Mouse (Mus musculus) hematopoietic stem cell, adult 5-6 weeks (primary cell): ENCODE results near the gene Fam78a. TPM values are rescaled to one million over a fixed set of nuclear protein-coding genes. Genes with fewer than 3 reads are reported as not detected.

Source experiments
- ATAC-seq, 2 experiments: fragments of 125-278 bp in 1 of 2; replicated peaks in 1 of 2; 2 replicates each; pipeline ENCODE4 v1.8.0; 2016 to 2017; ENCODE audit warnings: inconsistent platforms in 2 of 2, mild to moderate bottlenecking in 2 of 2, moderate number of reproducible peaks in 2 of 2, low read depth in 1 of 2, moderate TSS enrichment in 1 of 2; ENCODE audit not compliant: low FRiP score in 2 of 2, poor library complexity in 2 of 2, severe bottlenecking in 2 of 2, insufficient read depth in 1 of 2, low TSS enrichment in 1 of 2
- total RNA-seq: library from RNA; stranded (forward); fragments of 172-1452, 232-1000 nt; gene quantifications from 2 replicates; pipeline ENCODE4 v1.2.3, GENCODE M21; 2017

The Fam78a gene
- total RNA-seq, 1 experiment from 2014 or later, result 12.3 TPM

DNA sequence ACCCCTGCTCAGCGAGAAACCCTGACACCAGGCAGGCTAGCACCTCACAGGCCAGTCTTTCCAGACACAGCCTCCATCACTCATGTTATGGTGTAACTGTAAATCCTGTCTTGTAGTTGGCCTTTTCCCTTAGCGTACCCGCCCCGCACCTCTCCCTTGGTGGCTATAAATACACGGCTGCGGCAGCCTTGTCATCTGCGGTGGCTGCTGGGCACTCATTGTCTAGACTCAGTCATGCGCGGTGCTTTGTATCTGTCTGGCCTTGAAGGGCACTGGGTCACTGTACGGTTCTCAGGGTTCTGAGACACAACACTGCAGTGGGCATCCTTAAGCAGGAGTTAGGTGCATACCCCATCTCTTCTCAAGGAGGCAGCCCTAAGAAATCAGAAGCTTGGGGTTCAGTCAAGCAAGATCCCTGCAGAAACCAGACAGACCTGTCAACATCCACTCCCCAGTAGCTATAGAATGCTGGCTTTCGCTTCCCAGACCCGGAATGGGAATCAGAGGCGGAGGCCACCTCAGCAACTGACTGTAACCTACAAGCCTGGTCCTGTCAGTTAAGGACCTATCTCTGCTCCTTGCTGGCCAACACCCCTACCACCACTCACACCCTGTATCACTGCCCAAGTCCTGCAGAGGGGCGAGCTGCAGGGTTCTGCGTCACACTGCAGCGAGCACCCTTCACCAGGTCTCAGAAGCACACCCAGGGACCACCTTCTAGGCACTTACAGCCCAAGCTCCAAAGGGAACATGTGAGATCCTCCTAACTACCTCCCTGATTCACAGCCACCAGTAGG is 20.7 kb upstream of the Fam78a start:
- no peak for ATAC-seq

DNA sequence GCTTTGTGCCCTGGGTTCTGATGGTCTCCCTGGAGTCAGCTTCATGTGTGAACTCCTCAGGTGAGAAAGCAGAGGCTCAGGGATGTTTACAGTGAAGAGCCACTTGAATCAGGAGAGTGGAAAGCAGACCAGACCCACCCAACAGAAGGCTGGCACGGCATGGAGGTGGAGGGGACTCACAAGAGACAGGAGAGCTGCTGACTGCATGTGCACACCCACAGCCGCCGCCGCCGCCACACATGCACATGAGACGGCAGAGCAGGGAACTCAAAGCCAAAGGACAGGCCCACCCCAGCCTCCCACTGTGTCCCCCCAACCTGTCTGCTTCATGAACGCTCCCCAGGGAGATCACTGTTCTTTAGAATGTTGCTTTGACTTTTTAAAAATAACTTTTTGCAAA is 19.5 kb upstream of the Fam78a start:
- no peak for ATAC-seq

DNA sequence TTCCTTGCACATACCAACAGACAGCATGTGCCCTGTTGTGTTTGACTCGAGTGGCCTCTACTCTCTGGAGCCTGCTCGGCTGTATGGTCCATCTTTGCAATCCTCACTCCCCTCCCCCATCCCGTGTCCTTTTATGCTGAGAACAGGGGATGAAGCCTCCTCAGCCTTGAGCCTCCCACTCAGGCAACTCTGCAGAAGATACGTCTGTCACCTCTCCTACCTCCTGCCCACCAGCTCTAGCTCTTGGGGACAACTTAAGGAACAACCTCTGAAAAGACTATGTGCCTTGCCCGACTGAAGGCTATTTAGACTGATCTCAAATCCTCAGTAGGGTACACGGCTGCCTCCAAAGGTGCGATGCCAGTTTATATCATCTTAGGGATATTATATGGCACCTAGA is 18.9 kb upstream of the Fam78a start:
- no peak for ATAC-seq

DNA sequence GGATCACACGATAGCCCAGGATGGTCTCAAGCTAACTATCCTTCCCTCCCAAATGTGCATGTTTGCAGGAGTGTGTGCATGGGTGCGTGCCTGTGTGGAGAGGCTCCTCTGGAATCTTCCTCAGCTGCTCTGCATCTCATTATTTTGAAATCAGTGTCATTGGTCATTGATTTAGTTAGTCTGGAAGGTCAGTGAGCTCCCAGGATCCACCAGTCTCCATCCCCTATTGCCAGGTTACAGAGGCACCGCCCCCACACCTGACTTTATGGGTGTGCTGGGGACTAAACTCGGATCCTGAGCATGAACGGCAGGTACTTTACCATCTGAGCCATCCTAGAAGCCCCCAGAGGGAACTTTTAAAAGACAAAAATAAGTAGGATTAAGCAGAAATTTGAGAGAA is 18.3 kb upstream of the Fam78a start:
- no peak for ATAC-seq

DNA sequence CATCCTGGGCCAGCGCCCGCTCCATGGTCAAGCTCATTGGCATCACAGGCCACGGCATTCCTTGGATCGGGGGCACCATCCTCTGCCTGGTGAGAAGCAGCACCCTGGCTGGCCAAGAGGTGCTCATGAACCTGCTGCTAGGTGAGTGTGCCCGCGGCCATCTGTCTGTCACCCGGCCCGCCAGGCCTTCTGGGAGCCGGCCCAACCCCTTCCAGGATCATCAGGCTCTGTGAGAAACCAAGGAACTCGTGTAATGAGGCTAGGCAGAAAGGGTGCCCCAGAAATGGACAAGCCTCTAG is 11.4 kb upstream of the Fam78a start:
- ATAC-seq, result no peak

DNA sequence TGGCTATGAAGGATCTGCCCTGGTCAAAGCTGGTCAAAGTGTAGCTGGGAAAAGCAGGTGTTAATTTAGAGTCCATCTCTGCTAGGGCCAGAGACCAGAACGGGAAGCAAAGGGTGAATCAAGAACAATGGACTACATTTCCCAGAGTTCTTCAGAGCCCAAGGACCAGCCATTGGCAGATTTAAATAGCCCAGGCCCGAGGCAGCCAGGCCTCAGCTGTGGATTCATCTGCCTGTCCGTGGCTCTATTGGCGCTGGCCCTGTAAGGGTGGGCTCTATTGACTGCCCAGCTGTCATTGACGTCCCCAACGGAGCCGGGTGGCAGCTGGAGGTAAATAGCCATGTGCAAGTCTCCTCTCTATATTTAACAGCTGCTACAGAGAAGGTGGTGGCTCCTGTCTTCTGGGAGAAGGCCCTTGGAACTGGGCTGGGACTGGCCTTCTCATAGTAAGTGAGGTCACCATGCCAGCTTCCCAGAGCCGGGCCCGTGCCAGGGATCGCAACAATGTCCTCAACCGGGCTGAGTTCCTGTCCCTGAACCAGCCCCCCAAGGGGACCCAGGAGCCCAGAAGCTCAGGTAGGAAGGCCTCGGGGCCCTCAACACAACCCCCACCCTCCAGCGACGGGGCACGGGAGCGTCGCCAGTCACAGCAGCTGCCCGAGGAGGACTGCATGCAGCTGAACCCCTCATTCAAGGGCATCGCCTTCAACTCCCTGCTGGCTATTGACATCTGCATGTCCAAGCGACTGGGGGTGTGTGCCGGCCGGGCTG is 10.9 kb upstream of the Fam78a start, which contains the start of gene Plpp7:
Gene Plpp7 (plus strand): TSS at position 178 of the 771 bp plus-strand sequence.
- ATAC-seq, result peak; percentile 68 to 87

DNA sequence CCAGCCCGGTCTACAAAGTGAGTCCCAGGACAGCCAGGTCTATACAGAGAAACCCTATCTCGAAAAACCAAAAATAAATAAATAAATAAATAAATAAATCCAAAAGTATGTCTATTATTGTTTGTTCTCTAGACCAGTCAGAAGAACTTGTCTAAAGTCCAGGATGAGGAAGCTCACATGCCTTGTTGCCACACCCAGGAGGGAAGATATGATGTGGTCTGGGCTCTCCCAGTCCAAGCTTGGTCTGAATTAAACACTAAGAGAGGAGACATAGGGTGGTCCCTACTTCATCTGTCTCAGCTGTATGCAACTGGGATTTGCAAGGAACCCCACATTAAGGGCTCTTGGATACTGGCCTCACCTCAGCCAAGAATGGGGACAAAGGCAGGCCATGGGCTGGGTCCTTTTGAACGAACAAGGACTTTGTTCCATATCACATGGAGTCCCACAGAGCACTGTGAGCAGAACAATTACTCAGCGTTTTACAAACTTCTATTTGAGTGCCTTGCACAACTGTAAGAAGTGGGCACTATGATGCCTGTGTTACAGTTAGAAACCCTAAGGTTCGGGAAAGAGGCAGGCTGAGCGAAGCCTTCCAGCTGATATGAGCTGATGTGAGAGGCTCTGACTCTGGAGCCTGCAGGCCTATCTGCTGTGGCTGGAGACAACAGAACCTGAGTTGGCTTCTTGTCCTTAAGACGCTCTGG is 9.5 kb upstream of the Fam78a start:
- ATAC-seq, result no peak

DNA sequence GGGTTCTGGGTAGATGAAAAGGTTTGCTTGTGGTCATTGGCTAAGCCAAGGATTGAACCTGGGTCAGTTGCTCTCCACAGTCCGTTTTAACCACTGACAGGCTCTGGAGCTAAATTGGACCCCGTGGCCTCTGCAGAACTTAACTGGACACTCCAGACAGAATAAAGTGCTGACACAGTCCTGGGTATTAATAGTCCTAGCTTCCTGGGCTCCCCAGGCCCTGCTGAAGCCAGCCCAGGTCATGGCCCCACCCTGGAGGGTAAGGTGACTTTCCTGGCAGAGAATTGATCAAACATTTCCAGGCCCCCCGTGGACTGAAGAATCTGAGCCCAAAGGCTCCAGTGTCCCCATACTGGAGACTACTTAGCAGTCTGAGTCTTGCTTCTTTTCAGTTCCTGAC is 7.3 kb upstream of the Fam78a start:
- no peak for ATAC-seq

DNA sequence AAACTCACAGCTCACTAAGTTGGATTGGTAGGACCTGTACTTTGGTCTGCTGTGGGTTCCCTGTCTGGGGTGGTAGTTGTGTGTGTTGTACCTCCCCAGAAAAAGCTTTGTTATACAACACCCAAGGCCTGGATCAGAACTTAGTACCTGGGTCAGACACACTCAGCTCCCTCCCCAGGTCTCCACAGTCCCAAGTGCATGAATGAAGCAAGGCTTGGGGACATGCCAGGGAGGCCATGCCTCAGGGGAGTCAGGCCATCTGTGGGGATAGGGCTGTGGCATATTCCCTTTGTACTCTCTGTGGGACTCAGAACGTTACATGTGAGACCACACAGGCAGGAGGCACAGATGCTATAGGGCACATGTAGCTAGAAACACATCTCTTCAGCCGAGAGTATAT is 5.5 kb upstream of the Fam78a start:
- ATAC-seq, result no peak

DNA sequence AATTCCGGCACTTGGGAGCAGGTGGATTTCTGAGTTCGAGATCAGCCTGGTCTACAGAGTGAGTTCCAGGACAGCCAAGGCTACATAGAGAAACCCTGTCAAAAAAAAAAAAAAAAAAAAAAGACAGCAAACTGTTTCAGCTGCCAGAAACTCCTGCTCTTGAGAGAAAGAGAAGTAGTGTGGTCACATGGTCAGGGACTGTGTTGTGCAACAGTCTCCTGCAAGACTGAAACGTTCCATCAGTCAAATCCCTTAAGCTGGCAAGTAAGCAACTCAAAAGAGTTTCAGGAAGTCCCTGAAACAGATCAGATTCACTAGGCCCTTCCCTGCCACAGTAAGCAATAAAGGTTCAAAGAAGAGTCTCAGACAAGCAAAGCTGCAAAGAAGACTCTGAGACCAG is 4.9 kb upstream of the Fam78a start:
- ATAC-seq, result no peak; a peak in 1 of 4 replicates

DNA sequence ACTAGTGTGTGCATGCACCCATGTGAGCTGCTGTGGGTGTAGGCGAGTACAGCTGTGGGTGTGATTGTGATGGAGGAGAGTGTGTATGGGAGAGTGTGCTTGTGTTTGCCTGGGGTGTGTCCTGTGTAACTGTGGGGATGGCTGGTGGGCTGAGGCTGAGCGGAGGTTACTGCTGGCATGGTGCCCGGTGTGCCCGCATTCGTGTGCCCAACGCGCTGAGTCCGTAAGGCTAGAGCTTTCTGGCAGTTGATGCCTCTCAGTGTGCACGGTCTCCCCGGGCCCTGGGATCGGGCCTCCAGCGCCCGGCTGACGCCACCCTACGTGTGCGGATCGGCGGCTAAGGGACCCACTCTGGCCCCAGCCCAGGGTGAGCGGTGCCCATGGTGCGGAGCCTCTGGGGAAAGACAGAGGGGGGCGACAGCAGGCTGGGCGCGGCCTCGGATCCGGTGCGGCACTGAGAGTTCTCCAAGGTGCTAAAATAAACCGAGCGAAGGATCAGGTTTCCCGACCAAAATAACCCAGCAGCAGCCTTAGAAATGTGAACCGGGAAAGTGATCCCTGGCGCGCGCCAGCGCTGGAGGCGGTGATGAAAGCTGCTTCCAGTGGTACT is 3.8 kb upstream of the Fam78a start:
- peak in 1 of 2 experiments; percentile 46; a peak in 2 of 4 replicates for ATAC-seq

DNA sequence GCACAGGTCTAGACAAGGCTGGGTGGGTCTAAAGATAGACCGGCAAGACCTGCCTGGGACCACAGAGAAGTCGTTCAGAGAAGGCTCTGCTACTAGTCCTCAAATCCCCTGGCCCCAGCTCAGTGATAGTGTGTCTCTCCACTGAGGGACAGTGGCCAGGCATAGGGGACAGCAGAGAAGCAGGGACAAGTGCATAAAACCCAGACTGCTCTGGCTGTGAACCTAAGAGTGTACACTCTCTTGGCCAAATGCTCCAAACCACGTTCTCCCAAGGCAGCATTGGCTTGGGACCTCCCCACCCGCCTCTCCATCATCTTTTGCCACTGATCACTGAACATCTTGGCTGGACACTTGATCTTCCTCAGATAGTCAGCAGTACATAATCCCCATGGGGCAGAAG is 2.9 kb upstream of the Fam78a start:
- no peak for ATAC-seq

DNA sequence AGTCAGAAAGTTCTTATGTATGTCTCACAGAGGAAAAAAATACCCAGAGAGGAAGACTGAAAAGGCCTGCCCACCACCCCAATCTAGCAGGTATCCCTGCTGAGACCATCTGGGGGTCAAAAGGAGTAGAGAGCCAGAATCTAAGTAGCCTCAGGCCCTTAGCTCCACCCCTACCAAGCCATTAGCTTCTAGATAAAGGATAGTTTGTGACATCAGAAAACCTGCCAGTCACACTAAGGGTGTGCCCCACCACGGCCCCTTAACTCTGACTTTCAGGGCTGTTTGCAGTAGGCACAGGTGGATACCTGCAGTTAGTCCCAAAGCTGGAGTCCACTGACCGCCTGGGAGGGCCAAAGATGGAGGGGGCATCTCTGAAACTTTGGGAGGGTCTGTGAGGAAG is 574 bp upstream of the Fam78a start:
- no peak for ATAC-seq

DNA sequence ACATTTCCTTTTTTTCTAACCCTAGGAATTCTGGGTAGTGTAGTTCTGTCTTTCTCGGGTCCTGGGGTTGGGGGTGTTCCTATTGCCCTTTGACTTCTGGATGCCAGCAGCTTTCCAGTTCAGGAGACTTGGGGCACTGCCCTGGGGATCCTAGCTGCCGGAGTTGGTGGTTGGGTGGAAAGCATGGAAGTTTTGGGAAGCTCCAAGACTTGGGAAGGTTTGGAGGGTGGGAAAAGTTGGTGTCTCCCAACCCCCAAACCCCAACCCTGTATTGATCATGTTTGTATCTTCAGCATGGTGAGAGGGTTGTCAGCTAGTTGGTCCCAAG is 179 bp upstream of the Fam78a start:
- ATAC-seq, result no peak; a peak in 1 of 4 replicates

DNA sequence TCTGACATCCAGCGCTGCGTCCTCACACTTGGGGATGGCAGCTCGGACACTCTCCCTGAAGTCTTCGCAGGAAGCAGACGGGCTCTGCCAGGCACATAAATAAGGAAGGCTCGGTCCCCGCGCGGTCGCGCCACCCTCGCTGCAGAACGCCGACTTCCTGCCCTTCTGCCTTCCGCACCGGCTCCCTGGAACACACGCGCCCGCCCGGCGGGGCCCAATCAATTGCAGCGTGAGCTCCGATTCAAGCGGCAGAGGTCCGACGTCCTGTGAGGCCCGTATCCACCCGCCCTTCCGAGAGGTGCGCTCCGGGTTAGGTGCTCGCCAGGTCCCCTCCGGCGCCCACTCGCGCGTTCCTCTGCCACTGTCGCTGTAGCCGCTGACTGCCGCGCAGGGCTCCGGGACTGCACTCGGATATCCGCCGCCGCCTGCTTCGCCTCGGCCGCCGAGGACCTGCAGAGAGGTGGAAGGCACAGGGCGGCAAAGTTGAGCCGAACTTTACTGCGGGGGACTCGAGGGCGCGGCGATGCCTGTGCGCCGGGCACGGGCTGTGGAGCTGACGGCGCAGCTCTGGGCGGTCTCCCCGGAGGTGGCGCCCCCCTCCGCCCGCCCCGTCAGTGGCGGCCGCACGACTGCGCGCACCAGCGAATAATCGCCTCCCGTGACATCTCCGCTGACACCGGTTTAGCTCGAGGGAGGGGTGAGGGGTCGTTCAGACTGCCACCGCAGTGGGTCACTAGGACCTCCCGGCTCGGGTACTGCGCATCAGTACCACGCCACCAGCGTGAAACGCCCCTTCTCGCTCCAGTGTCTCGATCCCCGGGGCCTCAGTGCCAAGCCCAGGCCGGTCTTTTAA is 1.3 kb downstream of the Fam78a start:
- peak; percentile 19 to 25; a peak in 1 of 4 replicates for ATAC-seq

DNA sequence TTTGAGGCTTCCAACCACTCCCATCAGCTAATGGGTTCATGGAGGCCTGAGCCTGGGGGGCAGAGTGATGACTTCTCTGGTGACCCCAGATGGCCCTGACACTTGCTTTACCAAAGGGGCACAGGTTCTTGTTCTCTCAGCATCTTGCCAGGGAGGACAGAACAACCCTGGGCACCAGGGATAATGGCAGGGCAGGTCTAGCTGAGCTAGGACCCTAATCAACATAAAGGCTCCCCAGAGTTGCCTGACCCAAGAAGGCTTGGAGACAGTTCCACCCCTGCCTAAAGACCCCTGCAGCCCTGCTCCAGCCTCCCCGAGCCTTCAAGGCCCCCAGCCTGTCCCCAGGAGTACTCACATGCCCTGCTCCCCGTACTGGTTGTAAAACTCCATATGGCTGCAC is 2.4 kb downstream of the Fam78a start:
- no peak for ATAC-seq

DNA sequence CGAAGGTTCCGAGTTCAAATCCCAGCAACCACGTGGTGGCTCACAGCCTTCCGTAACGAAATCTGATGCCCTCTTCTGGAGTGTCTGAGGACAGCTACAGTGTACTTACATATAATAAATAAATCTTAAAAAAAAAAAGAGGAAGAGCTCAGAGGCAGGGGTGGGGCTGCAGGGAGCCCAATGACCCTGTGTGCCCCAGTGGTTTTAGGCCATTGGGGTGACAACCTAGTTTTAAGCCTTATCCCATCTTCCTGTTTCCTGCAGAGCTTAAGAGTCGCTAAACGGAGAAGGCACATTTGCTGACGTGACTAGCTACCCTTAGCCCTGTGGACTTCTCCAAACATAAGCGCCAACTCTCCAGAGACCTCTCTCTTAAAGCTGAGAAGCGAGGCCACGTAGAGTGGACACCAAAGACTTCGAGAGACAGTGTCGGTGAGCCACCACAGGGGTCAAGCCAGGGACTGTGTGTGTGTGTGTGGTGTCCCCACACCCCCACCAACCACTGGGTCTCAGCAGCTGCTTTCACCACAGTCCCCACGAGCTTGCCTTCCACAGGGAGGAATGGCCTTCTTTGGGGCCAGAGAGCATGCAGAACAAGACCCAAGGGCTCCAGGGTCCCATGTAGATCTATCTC is 3.2 kb downstream of the Fam78a start:
- peak in 1 of 2 experiments; percentile 37; a peak in 2 of 4 replicates for ATAC-seq
